8 mouse cellular contexts compared by ENCODE assay signal in genomic region chr14:25068430-25068829, GRCm38 (mm10).
DNase-seq lines count a peak whose midpoint lies in the region; ATAC-seq lines count a peak whose summit lies in the region.

No protein-coding gene starts in this region.

- H3K9ac ChIP-seq in midbrain, embryonic 12.5 days (replicated peaks), result no peak overlapping the region
- no peak overlapping the region for H3K9ac ChIP-seq in midbrain, embryonic 15.5 days
- no peak overlapping the region for H3K9ac ChIP-seq in heart, embryonic 15.5 days

- no peak overlapping the region for H3K4me3 ChIP-seq in midbrain, embryonic 12.5 days
- no peak overlapping the region for H3K4me3 ChIP-seq in midbrain, embryonic 15.5 days
- no peak overlapping the region for H3K4me3 ChIP-seq in heart, embryonic 15.5 days

- H3K27ac ChIP-seq in midbrain, embryonic 12.5 days (replicated peaks), result 0 out of 2 replicates have a peak overlapping the region, but pooled peaks have one; percentile 6
- no peak overlapping the region for H3K27ac ChIP-seq in midbrain, embryonic 15.5 days
- H3K27ac ChIP-seq in heart, embryonic 15.5 days, result peak overlapping the region; percentile 38

- H3K36me3 ChIP-seq in midbrain, embryonic 12.5 days, result no peaks in the 10 kb centered on the region
- H3K36me3 ChIP-seq in midbrain, embryonic 15.5 days (replicated peaks), result no peaks in the 10 kb centered on the region
- H3K36me3 ChIP-seq in heart, embryonic 15.5 days, result no peaks in the 10 kb centered on the region

- DNase-seq in kidney, postnatal 36 days, result peak; percentile 16 to 25
- DNase-seq in retina, postnatal 1 day, result peak; percentile 88
- DNase-seq in layer of hippocampus, adult 9-10 months (ENCODE audit: low spot score), result no peak
- no peak for DNase-seq in spleen, adult 12 weeks (ENCODE audit: low spot score)
- DNase-seq in right cerebral cortex, postnatal 25 days, result no peak

- no peak overlapping the region for H3K4me2 ChIP-seq in midbrain, embryonic 12.5 days (replicated peaks)
- H3K4me2 ChIP-seq in midbrain, embryonic 15.5 days, result no peak overlapping the region
- no peak overlapping the region for H3K4me2 ChIP-seq in heart, embryonic 15.5 days

- WGBS in midbrain, embryonic 12.5 days, result 56% methylated on average over 8 of the region's 8 CpGs
- 32% methylated on average over 8 of the region's 8 CpGs for WGBS in midbrain, embryonic 15.5 days
- 6% methylated on average over 8 of the region's 8 CpGs for WGBS in heart, embryonic 15.5 days

- H3K9me3 ChIP-seq in midbrain, embryonic 12.5 days, result no peaks in the 10 kb centered on the region
- no peaks in the 10 kb centered on the region for H3K9me3 ChIP-seq in midbrain, embryonic 15.5 days
- H3K9me3 ChIP-seq in heart, embryonic 15.5 days (replicated peaks), result no peaks in the 10 kb centered on the region

- ATAC-seq in midbrain, embryonic 12.5 days (ENCODE audit: low FRiP score, low read depth), result no peak
- ATAC-seq in midbrain, embryonic 15.5 days (replicated peaks), result no peak
- peak; percentile 73 for ATAC-seq in heart, embryonic 15.5 days (replicated peaks; ENCODE audit: insufficient number of reproducible peaks, insufficient read depth, low FRiP score, low read depth)

- H3K27me3 ChIP-seq in midbrain, embryonic 12.5 days, result peaks cover 30% of the 10 kb centered on the region
- H3K27me3 ChIP-seq in midbrain, embryonic 15.5 days (replicated peaks), result no peaks in the 10 kb centered on the region
- no peaks in the 10 kb centered on the region for H3K27me3 ChIP-seq in heart, embryonic 15.5 days

- H3K4me1 ChIP-seq in midbrain, embryonic 12.5 days, result peaks cover 50% of the 10 kb centered on the region
- H3K4me1 ChIP-seq in midbrain, embryonic 15.5 days, result peaks cover 31% of the 10 kb centered on the region
- peaks cover 21% of the 10 kb centered on the region for H3K4me1 ChIP-seq in heart, embryonic 15.5 days (replicated peaks)

Comparison
In these comparisons a context has a peak if more than half of its experiments do, and no peak if none do; other contexts are left out.
1. DNase-seq: peak in kidney, postnatal 36 days (2 of 2) and retina, postnatal 1 day (single experiment); none in layer of hippocampus, adult 9-10 months (single experiment), spleen, adult 12 weeks (single experiment) and right cerebral cortex, postnatal 25 days (single experiment).